Mouse (Mus musculus): ENCODE measurements around the gene Gm5868.
"Not testable (repeated sequence)": the region's sequence is repeated elsewhere in the genome, so short reads cannot be mapped to it uniquely, and the experiment has no call there.

Gm5868 gene

GRCm38 (mm10) chr5:72587192-72587681 is at the start of gene Gm5868:
TSS of gene Gm5868 (minus strand) at chr5:72587551.
- DNase-seq (ENCODE audit: low spot score in 2 of 2) = no peak

- no peak for DNase-seq (ENCODE audit: low spot score in 2 of 2)
These were observed 49.2 kb upstream of the Gm5868 start for GRCm38 (mm10) chr5:72636576-72636975.

- DNase-seq (ENCODE audit: low spot score in 2 of 2) = no peak
These were observed 48.8 kb upstream of the Gm5868 start for GRCm38 (mm10) chr5:72636122-72636521.

- DNase-seq (ENCODE audit: low spot score in 2 of 2) = no peak
These were observed 47.5 kb upstream of the Gm5868 start for GRCm38 (mm10) chr5:72634791-72635271.

GRCm38 (mm10) chr5:72630026-72630425 is 42.7 kb upstream of the Gm5868 start:
- no peak for DNase-seq (ENCODE audit: low spot score in 2 of 2)

GRCm38 (mm10) chr5:72621022-72621421 is 33.7 kb upstream of the Gm5868 start:
- DNase-seq (ENCODE audit: low spot score in 2 of 2) = no peak

- no peak for DNase-seq (ENCODE audit: low spot score in 2 of 2)
These were observed 30.1 kb upstream of the Gm5868 start for GRCm38 (mm10) chr5:72617413-72617812.

GRCm38 (mm10) chr5:72603138-72603537 is 15.8 kb upstream of the Gm5868 start:
- no peak for DNase-seq (ENCODE audit: low spot score in 2 of 2)

GRCm38 (mm10) chr5:72601006-72601405 is 13.7 kb upstream of the Gm5868 start:
- peak in 1 of 2 experiments; percentile 16 for DNase-seq (ENCODE audit: low spot score in 2 of 2)

- not testable (repeated sequence) for DNase-seq (ENCODE audit: low spot score in 2 of 2)
These were observed 622 bp downstream of the Gm5868 start for GRCm38 (mm10) chr5:72586667-72587191.

- DNase-seq (ENCODE audit: low spot score in 2 of 2) = not testable (repeated sequence)
These were observed 1.2 kb downstream of the Gm5868 start for GRCm38 (mm10) chr5:72586122-72586521.

- DNase-seq (ENCODE audit: low spot score in 2 of 2) = not testable (repeated sequence)
These were observed 6.4 kb downstream of the Gm5868 start, which contains the start of gene Zar1 for GRCm38 (mm10) chr5:72580970-72581332. TSS of gene Zar1 (minus strand) at chr5:72581254.

GRCm38 (mm10) chr5:72580088-72580969 is 7.0 kb downstream of the Gm5868 start:
- DNase-seq (ENCODE audit: low spot score in 2 of 2) = not testable (repeated sequence)

GRCm38 (mm10) chr5:72579599-72579998 is 7.8 kb downstream of the Gm5868 start:
- DNase-seq (ENCODE audit: low spot score in 2 of 2) = not testable (repeated sequence)

- DNase-seq (ENCODE audit: low spot score in 2 of 2) = no peak
These were observed 21.7 kb downstream of the Gm5868 start for GRCm38 (mm10) chr5:72565621-72566020.

GRCm38 (mm10) chr5:72563183-72563582 is 24.2 kb downstream of the Gm5868 start:
- DNase-seq (ENCODE audit: low spot score in 2 of 2) = not testable (repeated sequence)

GRCm38 (mm10) chr5:72560976-72561628 is 26.2 kb downstream of the Gm5868 start:
- DNase-seq (ENCODE audit: low spot score in 2 of 2) = no peak

- peak; percentile 95 to 97 for DNase-seq (ENCODE audit: low spot score in 2 of 2)
These were observed 27.8 kb downstream of the Gm5868 start, which contains the start of gene Nfxl1 for GRCm38 (mm10) chr5:72559544-72560049. TSS of gene Nfxl1 (minus strand) at chr5:72559684.

- peak in 1 of 2 experiments; percentile 7 for DNase-seq (ENCODE audit: low spot score in 2 of 2)
These were observed 28.4 kb downstream of the Gm5868 start for GRCm38 (mm10) chr5:72558716-72559526.

- DNase-seq (ENCODE audit: low spot score in 2 of 2) = no peak
These were observed 31.1 kb downstream of the Gm5868 start for GRCm38 (mm10) chr5:72556245-72556644.

- DNase-seq (ENCODE audit: low spot score in 2 of 2) = no peak
These were observed 36.1 kb downstream of the Gm5868 start for GRCm38 (mm10) chr5:72551209-72551608.

Measured in frontal cortex, postnatal 36 days (tissue).